In the genomic region with DNA sequence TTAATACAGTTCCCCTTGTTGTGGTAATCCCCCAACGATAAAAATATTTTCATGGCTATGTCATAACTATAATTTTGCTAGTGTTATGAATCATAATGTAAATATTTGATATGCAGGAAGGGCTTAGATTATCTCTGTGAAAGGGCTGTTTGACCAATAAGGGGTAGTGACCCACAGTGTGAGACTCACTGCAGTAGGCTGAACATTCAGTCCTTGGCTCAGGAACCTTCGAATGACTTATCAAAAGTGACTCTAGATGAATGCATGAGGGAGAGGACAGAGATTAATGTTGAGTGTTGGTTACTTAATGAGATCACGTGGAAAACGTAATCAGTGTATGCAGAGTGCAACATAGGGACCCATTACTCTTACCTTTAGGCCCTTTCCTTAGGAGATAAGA, we compare ENCODE assay signal across 20 mouse cellular contexts.
"Had no signal": no experiment of that assay in that cellular context is flagged by ENCODE, and none has a peak within 500 bp of the region (broad histone marks: within the 10 kb centered on the region; RNA-seq: fewer than 3 reads in every experiment).

No protein-coding gene starts in this region.

- H3K4me2 ChIP-seq: liver, embryonic 13.5 days; liver, embryonic 15.5 days; lung, embryonic 15.5 days; midbrain, embryonic 12.5 days; neural tube, embryonic 13.5 days; neural tube, embryonic 15.5 days had no signal

- H3K9ac ChIP-seq: liver, embryonic 13.5 days; liver, embryonic 15.5 days; liver, postnatal 0 days; lung, embryonic 15.5 days; midbrain, embryonic 12.5 days; neural tube, embryonic 13.5 days; neural tube, embryonic 15.5 days had no signal

- H3K27me3 ChIP-seq: liver, embryonic 13.5 days; lung, embryonic 15.5 days; midbrain, embryonic 12.5 days; neural tube, embryonic 13.5 days; neural tube, embryonic 15.5 days had no signal

- H3K27ac ChIP-seq: liver, embryonic 13.5 days; liver, embryonic 15.5 days; lung, embryonic 15.5 days; midbrain, embryonic 10.5 days; midbrain, embryonic 12.5 days; neural tube, embryonic 13.5 days; neural tube, embryonic 15.5 days had no signal

- H3K36me3 ChIP-seq: liver, embryonic 13.5 days; liver, embryonic 15.5 days; lung, embryonic 15.5 days; midbrain, embryonic 10.5 days; midbrain, embryonic 12.5 days; neural tube, embryonic 13.5 days; neural tube, embryonic 15.5 days had no signal

- DNase-seq: liver, embryonic 13.5 days; liver, postnatal 0 days; lung, adult 2 months; lung, postnatal 14 days; lung, postnatal 4 days; midbrain, embryonic 14.5 days; retina, postnatal 1 day; right cerebral cortex, postnatal 14 days; thymus, adult 18-20 months; thymus, postnatal 14 days; thymus, postnatal 4 days had no signal

- H3K4me1 ChIP-seq: liver, embryonic 13.5 days; liver, embryonic 15.5 days; lung, embryonic 15.5 days; midbrain, embryonic 10.5 days; midbrain, embryonic 12.5 days; neural tube, embryonic 13.5 days; neural tube, embryonic 15.5 days had no signal

- H3K9me3 ChIP-seq: liver, embryonic 13.5 days; liver, embryonic 15.5 days; lung, embryonic 15.5 days; midbrain, embryonic 10.5 days; midbrain, embryonic 12.5 days; neural tube, embryonic 13.5 days; neural tube, embryonic 15.5 days had no signal

- ATAC-seq: liver, postnatal 0 days; lung, postnatal 0 days; midbrain, embryonic 16.5 days had no signal

- H3K4me3 ChIP-seq: liver, embryonic 13.5 days; liver, embryonic 15.5 days; lung, embryonic 15.5 days; midbrain, embryonic 10.5 days; midbrain, embryonic 12.5 days; myocyte; neural tube, embryonic 13.5 days; neural tube, embryonic 15.5 days had no signal
